Mouse (Mus musculus): ENCODE measurements at regions not wholly inside any gene's neighbourhood (a gene's known extent, or its start where the extent isn't known, plus 50 kb on each side); places are given as distances from the start of the nearest gene placed in this dataset.

- DNase-seq (ENCODE audit: low read depth, low spot score), result no peak
These were observed 318.6 kb downstream of the Serpinb8 start for GRCm38 (mm10) chr1:107908236-107909063.

- peak; percentile 54 for DNase-seq (ENCODE audit: low read depth, low spot score)
These were observed 325.1 kb downstream of the Serpinb8 start for GRCm38 (mm10) chr1:107914671-107915590.

GRCm38 (mm10) chr1:107917037-107917436 lies 327.2 kb downstream of the Serpinb8 start:
- no peak for DNase-seq (ENCODE audit: low read depth, low spot score)

- DNase-seq (ENCODE audit: low read depth, low spot score), result no peak
These were observed 351.9 kb downstream of the Serpinb8 start for GRCm38 (mm10) chr1:107941601-107942270.

- no peak for DNase-seq (ENCODE audit: low read depth, low spot score)
These were observed 356.6 kb downstream of the Serpinb8 start for GRCm38 (mm10) chr1:107946204-107946939.

GRCm38 (mm10) chr1:107950396-107950795 lies 360.6 kb downstream of the Serpinb8 start:
- no peak for DNase-seq (ENCODE audit: low read depth, low spot score)

- no peak for DNase-seq (ENCODE audit: low read depth, low spot score)
These were observed 371.2 kb downstream of the Serpinb8 start for GRCm38 (mm10) chr1:107961009-107961408.

GRCm38 (mm10) chr1:107975626-107976335 lies 386.0 kb downstream of the Serpinb8 start:
- no peak for DNase-seq (ENCODE audit: low read depth, low spot score)

GRCm38 (mm10) chr1:107977686-107978085 lies 387.9 kb downstream of the Serpinb8 start:
- DNase-seq (ENCODE audit: low read depth, low spot score), result no peak

GRCm38 (mm10) chr1:107978411-107978810 lies 388.6 kb downstream of the Serpinb8 start:
- DNase-seq (ENCODE audit: low read depth, low spot score), result no peak

- peak; percentile 55 for DNase-seq (ENCODE audit: low read depth, low spot score)
These were observed 395.8 kb downstream of the Serpinb8 start for GRCm38 (mm10) chr1:107985646-107986045.

GRCm38 (mm10) chr1:107988076-107988475 lies 398.3 kb downstream of the Serpinb8 start:
- no peak for DNase-seq (ENCODE audit: low read depth, low spot score)

- no peak for DNase-seq (ENCODE audit: low read depth, low spot score)
These were observed 403.2 kb downstream of the Serpinb8 start for GRCm38 (mm10) chr1:107993013-107993412.

- DNase-seq (ENCODE audit: low read depth, low spot score), result no peak
These were observed 434.0 kb downstream of the Serpinb8 start for GRCm38 (mm10) chr1:108023721-108024353.

GRCm38 (mm10) chr1:108024705-108025104 lies 434.9 kb downstream of the Serpinb8 start:
- no peak for DNase-seq (ENCODE audit: low read depth, low spot score)

- peak; percentile 15 for DNase-seq (ENCODE audit: low read depth, low spot score)
These were observed 436.7 kb downstream of the Serpinb8 start for GRCm38 (mm10) chr1:108026461-108026860.

- no peak for DNase-seq (ENCODE audit: low read depth, low spot score)
These were observed 456.4 kb downstream of the Serpinb8 start for GRCm38 (mm10) chr1:108046194-108046593.

GRCm38 (mm10) chr1:108046857-108047714 lies 457.3 kb downstream of the Serpinb8 start:
- DNase-seq (ENCODE audit: low read depth, low spot score), result no peak

GRCm38 (mm10) chr1:108094622-108095021 lies 504.8 kb downstream of the Serpinb8 start:
- DNase-seq (ENCODE audit: low read depth, low spot score), result no peak
